Mouse (Mus musculus) embryonic fibroblast, embryonic 13.5 days (primary cell): ENCODE results near the gene Rmdn3.

Experiments
- CTCF ChIP-seq: IDR thresholded peaks from 2 replicates; pipeline ENCODE4 v1.5.1; 2011; ENCODE audit warnings: mild to moderate bottlenecking, control low read depth, low read length, moderate library complexity, borderline replicate concordance; ENCODE audit not compliant: insufficient read depth
- POLR2A ChIP-seq: IDR thresholded peaks from 2 replicates; pipeline ENCODE4 v1.6.1; 2011; ENCODE audit warnings: low read depth, mild to moderate bottlenecking, control low read depth, low read length, moderate library complexity

GRCm38 (mm10) chr2:119198934-119199333 lies 42.1 kb upstream of the Rmdn3 start:
- TF ChIP-seq CTCF (no peak), POLR2A (no peak)
